Mouse (Mus musculus) hindbrain, embryonic 14.5 days (tissue): ENCODE results near the gene Pptc7. TPM values are rescaled to one million over a fixed set of nuclear protein-coding genes. Genes with fewer than 3 reads are reported as not detected.

Experiments used
- ATAC-seq: fragments of 200-750 bp; cut with Nextera tagmentation; 2 replicates; pipeline ENCODE4 v1.8.0; 2017; ENCODE audit warnings: moderate number of reproducible peaks, mild to moderate bottlenecking, moderate TSS enrichment, moderate library complexity; ENCODE audit not compliant: low FRiP score
- DNase-seq: peaks from one replicate; pipeline ENCODE4 v3.0.0-alpha.2; 2015; ENCODE audit warnings: low spot score
- H3K27ac ChIP-seq: fragments of 300-500 bp; sonication (generic); 2 replicates; pipeline ENCODE4 v1.5.1; 2014; ENCODE audit warnings: mild to moderate bottlenecking, moderate library complexity
- H3K27me3 ChIP-seq: fragments of 300-500 bp; sonication (generic); 2 replicates; pipeline ENCODE4 v1.6.1; 2014; ENCODE audit warnings: mild to moderate bottlenecking, low read length, mixed read lengths; ENCODE audit not compliant: control insufficient read depth, insufficient read depth
- H3K36me3 ChIP-seq: fragments of 300-500 bp; sonication (generic); replicated peaks from 2 replicates; pipeline ENCODE4 v1.6.1; 2014; ENCODE audit not compliant: control insufficient read depth, insufficient read depth
- H3K4me1 ChIP-seq: fragments of 300-500 bp; sonication (generic); replicated peaks from 2 replicates; pipeline ENCODE4 v1.6.1; 2014; ENCODE audit warnings: antibody characterized with exemption, low read length, mixed read lengths; ENCODE audit not compliant: control insufficient read depth, insufficient read depth
- H3K4me2 ChIP-seq: fragments of 300-500 bp; sonication (generic); replicated peaks from 2 replicates; pipeline ENCODE4 v1.6.1; 2014; ENCODE audit warnings: mild to moderate bottlenecking, moderate library complexity
- H3K4me3 ChIP-seq: fragments of 300-500 bp; sonication (generic); replicated peaks from 2 replicates; pipeline ENCODE4 v1.5.1; 2014; ENCODE audit warnings: mild to moderate bottlenecking, low read length
- H3K9ac ChIP-seq: fragments of 300-500 bp; sonication (generic); 2 replicates; pipeline ENCODE4 v1.6.1; 2014
- H3K9me3 ChIP-seq: fragments of 300-500 bp; sonication (generic); 2 replicates; pipeline ENCODE4 v1.6.1; 2016; ENCODE audit warnings: low read length; ENCODE audit not compliant: control insufficient read depth
- WGBS: fragments of 180-500 bp; shearing (Covaris S2); extraction: QIAGEN DNeasy Blood & Tissue Kit; methylation state at CpG from one replicate; pipeline ENCODE4 v1.1.7; 2014; 5-methylcytosine and 5-hydroxymethylcytosine counted together
- polyA plus RNA-seq: library from polyadenylated mRNA; unstranded; fragments of >200 nt; fragmentation: Nextera tagmentation; extraction: Ambion mirVana; gene quantifications from 2 replicates; pipeline ENCODE4 v1.2.1, GENCODE M21; 2014

Gene Pptc7
- polyA plus RNA-seq, 1 experiment from 2014 or later, result 8.5 TPM

- Histone ChIP-seq H3K27ac (no peak overlapping the region), H3K4me1 (peaks cover 5% of the 10 kb centered on the region; the same call in 1 of the 2 replicates), H3K36me3 (peaks cover 51% of the 10 kb centered on the region), H3K9ac (no peak overlapping the region), H3K4me2 (no peak overlapping the region), H3K9me3 (no peaks in the 10 kb centered on the region), H3K27me3 (no peaks in the 10 kb centered on the region), H3K4me3 (no peak overlapping the region)
- ATAC-seq (no peak), DNase-seq (no peak)
- WGBS, result 57% methylated on average over 3 of the region's 3 CpGs
Measured at GRCm38 (mm10) chr5:122245186-122245585, 39.0 kb upstream of the Pptc7 start.

GRCm38 (mm10) chr5:122246547-122247167 lies 37.5 kb upstream of the Pptc7 start:
- Histone ChIP-seq H3K4me2 (no peak overlapping the region), H3K4me1 (peaks cover 5% of the 10 kb centered on the region; the same call in 1 of the 2 replicates), H3K36me3 (peaks cover 50% of the 10 kb centered on the region), H3K27me3 (no peaks in the 10 kb centered on the region), H3K4me3 (no peak overlapping the region), H3K27ac (no peak overlapping the region), H3K9ac (no peak overlapping the region), H3K9me3 (no peaks in the 10 kb centered on the region)
- no peak for ATAC-seq
- DNase-seq, result no peak
- WGBS, result 88% methylated on average over 10 of the region's 10 CpGs

GRCm38 (mm10) chr5:122247529-122247928 lies 36.6 kb upstream of the Pptc7 start:
- no peaks in the 10 kb centered on the region for H3K27me3 ChIP-seq
- H3K27ac ChIP-seq, result no peak overlapping the region
- H3K4me1 ChIP-seq, result peaks cover 5% of the 10 kb centered on the region; the same call in 1 of the 2 replicates
- H3K4me2 ChIP-seq, result no peak overlapping the region
- DNase-seq (no peak), ATAC-seq (no peak)
- no peak overlapping the region for H3K9ac ChIP-seq
- no peak overlapping the region for H3K4me3 ChIP-seq
- no peaks in the 10 kb centered on the region for H3K9me3 ChIP-seq
- H3K36me3 ChIP-seq, result peaks cover 52% of the 10 kb centered on the region
- 94% methylated on average over 11 of the region's 11 CpGs for WGBS

- ATAC-seq (no peak), DNase-seq (no peak)
- no peak overlapping the region for H3K9ac ChIP-seq
- peaks cover 5% of the 10 kb centered on the region; the same call in 1 of the 2 replicates for H3K4me1 ChIP-seq
- no peaks in the 10 kb centered on the region for H3K9me3 ChIP-seq
- H3K4me2 ChIP-seq, result no peak overlapping the region
- WGBS, result 96% methylated on average over 7 of the region's 7 CpGs
- H3K27me3 ChIP-seq, result no peaks in the 10 kb centered on the region
- H3K36me3 ChIP-seq, result peaks cover 52% of the 10 kb centered on the region
- H3K27ac ChIP-seq, result no peak overlapping the region
- no peak overlapping the region for H3K4me3 ChIP-seq
Measured at GRCm38 (mm10) chr5:122247934-122248333, 36.2 kb upstream of the Pptc7 start.

- no peak overlapping the region for H3K4me2 ChIP-seq
- peaks cover 63% of the 10 kb centered on the region for H3K36me3 ChIP-seq
- no peaks in the 10 kb centered on the region for H3K9me3 ChIP-seq
- WGBS, result 91% methylated on average over 4 of the region's 4 CpGs
- H3K27ac ChIP-seq, result no peak overlapping the region
- no peak overlapping the region for H3K4me3 ChIP-seq
- peaks cover 4% of the 10 kb centered on the region; the same call in 1 of the 2 replicates for H3K4me1 ChIP-seq
- ATAC-seq (no peak), DNase-seq (no peak)
- no peaks in the 10 kb centered on the region for H3K27me3 ChIP-seq
- H3K9ac ChIP-seq, result no peak overlapping the region
Measured at GRCm38 (mm10) chr5:122249281-122249680, 34.9 kb upstream of the Pptc7 start.

- DNase-seq, result no peak
- 84% methylated on average over 17 of the region's 17 CpGs for WGBS
- H3K36me3 ChIP-seq, result peaks cover 74% of the 10 kb centered on the region
Measured at GRCm38 (mm10) chr5:122251895-122252606, 32.1 kb upstream of the Pptc7 start.

GRCm38 (mm10) chr5:122258027-122258741 lies 26.0 kb upstream of the Pptc7 start:
- Histone ChIP-seq H3K36me3 (peaks cover 66% of the 10 kb centered on the region), H3K4me1 (peaks cover 3% of the 10 kb centered on the region; the same call in 1 of the 2 replicates), H3K4me2 (no peak overlapping the region), H3K4me3 (no peak overlapping the region), H3K9ac (no peak overlapping the region), H3K27me3 (no peaks in the 10 kb centered on the region), H3K9me3 (no peaks in the 10 kb centered on the region), H3K27ac (no peak overlapping the region)
- ATAC-seq, result no peak
- DNase-seq, result no peak
- 83% methylated on average over 6 of the region's 6 CpGs for WGBS

More at GRCm38 (mm10) chr5:122251895-122252606, 32.1 kb upstream of the Pptc7 start:
- Histone ChIP-seq H3K4me3 (no peak overlapping the region), H3K9ac (no peak overlapping the region), H3K27ac (no peak overlapping the region), H3K27me3 (no peaks in the 10 kb centered on the region), H3K9me3 (no peaks in the 10 kb centered on the region), H3K4me1 (no peaks in the 10 kb centered on the region), H3K4me2 (no peak overlapping the region)
- no peak for ATAC-seq

- Histone ChIP-seq H3K9me3 (no peaks in the 10 kb centered on the region), H3K36me3 (peaks cover 26% of the 10 kb centered on the region), H3K9ac (no peak overlapping the region), H3K27ac (no peak overlapping the region), H3K4me3 (no peak overlapping the region), H3K4me2 (no peak overlapping the region), H3K4me1 (peaks cover 9% of the 10 kb centered on the region), H3K27me3 (no peaks in the 10 kb centered on the region)
- 52% methylated on average over 7 of the region's 7 CpGs for WGBS
- DNase-seq (no peak), ATAC-seq (no peak)
Measured at GRCm38 (mm10) chr5:122262104-122262503, 22.1 kb upstream of the Pptc7 start.
